Mouse (Mus musculus) mouse embryonic stem cell (cell line): ENCODE results near the gene Slc25a5.

ENCODE experiments used
- in situ Hi-C, 2 experiments: fragments of 300-500 bp; cut with MboI; formaldehyde crosslinking; loops; 1 replicate in 1 of 2; 3 replicates in 1 of 2; pipeline ENCODE4 v1.14.3; 2019 to 2020; ENCODE audit warnings: low sequenced_read_pairs in 2 of 2, low pct_unique_long_range_greater_than_20kb in 1 of 2, mixed read lengths in 1 of 2; ENCODE audit not compliant: unreplicated experiment in 1 of 2

The Slc25a5 gene

GRCm38 (mm10) chrX:36795424-36796162 is at the start of gene Slc25a5:
Slc25a5 (plus strand) TSS chrX:36795651.
- in situ Hi-C loops = no loop called here

- in situ Hi-C loops = no loop called here
Measured at GRCm38 (mm10) chrX:36746789-36747188, 48.7 kb upstream of the Slc25a5 start.

- in situ Hi-C loops = no loop called here
Measured at GRCm38 (mm10) chrX:36748573-36748972, 46.9 kb upstream of the Slc25a5 start.

GRCm38 (mm10) chrX:36749281-36749785 is 46.1 kb upstream of the Slc25a5 start:
- in situ Hi-C loops = no loop called here

GRCm38 (mm10) chrX:36750591-36750990 is 44.9 kb upstream of the Slc25a5 start:
- in situ Hi-C loops = loop anchor here in 1 of 2 experiments (10.0 kb wide), 1 partner anchor 74 kb away; no protein-coding TSS in a partner anchor

- in situ Hi-C loops = loop anchor here in 1 of 2 experiments (10.0 kb wide), 1 partner anchor 72 kb away; no protein-coding TSS in a partner anchor
Measured at GRCm38 (mm10) chrX:36752586-36752985, 42.9 kb upstream of the Slc25a5 start.

GRCm38 (mm10) chrX:36757796-36758472 is 37.5 kb upstream of the Slc25a5 start:
- in situ Hi-C loops = loop anchor here (5.0 to 10.0 kb wide), 2 partner anchors 64 to 67 kb away; no protein-coding TSS in a partner anchor

- in situ Hi-C loops = loop anchor here (5.0 to 10.0 kb wide), 2 partner anchors 64 to 66 kb away; no protein-coding TSS in a partner anchor
Measured at GRCm38 (mm10) chrX:36758566-36758965, 36.9 kb upstream of the Slc25a5 start.

GRCm38 (mm10) chrX:36760946-36761635 is 34.4 kb upstream of the Slc25a5 start:
- in situ Hi-C loops = no loop called here

GRCm38 (mm10) chrX:36762289-36762688 is 33.2 kb upstream of the Slc25a5 start:
- in situ Hi-C loops = no loop called here

- in situ Hi-C loops = no loop called here
Measured at GRCm38 (mm10) chrX:36762894-36763293, 32.6 kb upstream of the Slc25a5 start.

- in situ Hi-C loops = no loop called here
Measured at GRCm38 (mm10) chrX:36763298-36763933, 32.0 kb upstream of the Slc25a5 start.

- in situ Hi-C loops = no loop called here
Measured at GRCm38 (mm10) chrX:36763934-36764317, 31.5 kb upstream of the Slc25a5 start.

- in situ Hi-C loops = no loop called here
Measured at GRCm38 (mm10) chrX:36767386-36767785, 28.1 kb upstream of the Slc25a5 start.

GRCm38 (mm10) chrX:36772591-36772990 is 22.9 kb upstream of the Slc25a5 start:
- in situ Hi-C loops = no loop called here

GRCm38 (mm10) chrX:36775520-36775919 is 19.9 kb upstream of the Slc25a5 start:
- in situ Hi-C loops = no loop called here

- in situ Hi-C loops = no loop called here
Measured at GRCm38 (mm10) chrX:36777694-36778093, 17.8 kb upstream of the Slc25a5 start.

- in situ Hi-C loops = no loop called here
Measured at GRCm38 (mm10) chrX:36789360-36789759, 6.1 kb upstream of the Slc25a5 start.
